Mouse (Mus musculus) embryo, embryonic 11.5 days (tissue): ENCODE measurements around the gene Coa5.

Experiments used
- DNase-seq: peaks from one replicate; pipeline ENCODE4 v3.0.0-alpha.2; 2012; ENCODE audit warnings: low read depth, low spot score

The Coa5 gene

DNA sequence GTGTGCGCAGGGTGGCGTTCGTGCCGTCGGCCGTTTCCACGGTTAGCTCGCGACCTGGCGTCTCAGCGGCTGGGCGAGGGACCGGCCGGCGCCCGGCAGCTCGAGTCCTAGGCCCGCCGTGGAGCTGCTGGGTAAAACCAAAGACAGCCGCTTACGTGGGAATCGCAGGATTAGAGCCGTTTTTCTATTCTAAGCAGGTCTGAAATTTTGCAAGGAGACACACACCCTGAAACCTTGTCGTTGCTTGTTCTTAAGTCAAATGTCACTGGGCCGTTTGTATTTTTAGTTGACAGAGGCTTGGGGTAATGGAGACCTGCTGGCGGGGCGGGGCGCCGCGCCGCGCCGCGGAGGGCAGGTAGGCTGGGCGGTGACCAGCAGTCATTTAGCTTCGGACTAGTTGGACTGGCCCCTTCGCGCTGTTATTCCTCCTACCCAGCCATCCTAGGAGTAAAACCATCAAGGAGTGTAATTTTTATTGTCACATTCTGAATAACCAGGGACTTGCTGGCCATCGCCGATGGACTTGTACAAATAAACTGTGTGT, 466 bp upstream of the Coa5 start:
- no peak for DNase-seq

DNA sequence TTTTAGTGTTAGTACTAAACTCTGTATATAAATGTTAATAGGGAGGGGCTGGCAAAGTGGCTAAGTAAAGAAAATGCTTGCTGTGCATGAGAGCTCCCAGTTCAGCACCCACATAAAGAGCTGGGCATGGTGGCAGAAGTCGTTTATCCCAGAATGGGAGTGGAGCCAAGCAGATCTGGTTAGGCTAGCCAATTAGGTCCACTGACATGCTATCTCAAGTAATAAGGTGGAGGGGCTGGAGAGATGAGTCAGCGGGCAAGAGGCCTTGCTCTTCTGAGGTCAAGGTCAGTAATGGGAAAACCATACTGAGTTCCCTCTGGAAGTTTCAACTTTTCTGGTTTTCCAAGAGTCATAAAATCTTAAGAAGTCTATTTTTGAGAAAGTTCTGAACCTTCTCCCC, 992 bp downstream of the Coa5 start:
- no peak for DNase-seq

- DNase-seq: no peak
Observed at GRCm38 (mm10) chr1:37427144-37427875, 2.6 kb downstream of the Coa5 start.

- no peak for DNase-seq
Observed at GRCm38 (mm10) chr1:37419420-37419819, 10.5 kb downstream of the Coa5 start.

- no peak for DNase-seq
Observed at GRCm38 (mm10) chr1:37415394-37415793, 14.5 kb downstream of the Coa5 start.

DNA sequence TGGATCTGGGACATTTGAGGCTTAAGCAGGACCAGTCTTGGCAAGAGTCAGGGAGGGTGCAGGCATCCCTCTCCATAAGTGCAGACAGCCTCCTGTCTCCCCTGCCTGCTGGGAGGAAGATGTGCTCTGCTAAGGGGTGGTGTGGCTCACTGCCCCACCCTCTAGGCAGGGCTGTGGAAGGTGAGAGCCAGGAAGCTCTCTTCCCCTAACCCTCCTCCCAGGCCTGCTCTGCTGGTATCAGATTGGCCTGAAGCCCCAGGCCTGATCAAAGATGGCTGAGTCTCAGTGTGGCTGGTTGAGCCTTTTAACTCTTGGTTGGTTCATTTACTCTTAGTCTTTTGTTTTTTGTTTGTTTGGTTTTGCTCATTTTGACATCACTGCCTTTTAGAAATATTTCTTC, 20.3 kb downstream of the Coa5 start:
- no peak for DNase-seq

DNA sequence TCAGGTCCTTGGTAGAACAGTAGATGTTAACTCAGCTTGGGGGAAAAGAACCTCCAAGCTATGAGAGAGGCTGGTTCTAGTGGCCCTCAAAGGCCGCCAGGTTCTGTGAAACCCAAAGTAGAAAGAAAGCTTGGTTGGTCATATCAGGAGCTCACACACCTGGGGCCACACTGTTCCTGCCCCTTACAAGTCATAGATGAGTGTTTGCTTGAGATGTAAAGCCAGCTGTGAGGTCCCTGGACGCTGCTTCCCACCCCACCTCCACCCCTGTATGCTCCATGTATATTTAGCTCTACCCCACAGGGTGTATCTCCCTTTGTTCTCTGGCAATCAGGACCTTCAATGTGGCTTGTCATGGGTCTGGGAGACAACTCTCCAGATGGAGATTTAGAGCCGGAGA, 21.2 kb downstream of the Coa5 start:
- DNase-seq: no peak

DNA sequence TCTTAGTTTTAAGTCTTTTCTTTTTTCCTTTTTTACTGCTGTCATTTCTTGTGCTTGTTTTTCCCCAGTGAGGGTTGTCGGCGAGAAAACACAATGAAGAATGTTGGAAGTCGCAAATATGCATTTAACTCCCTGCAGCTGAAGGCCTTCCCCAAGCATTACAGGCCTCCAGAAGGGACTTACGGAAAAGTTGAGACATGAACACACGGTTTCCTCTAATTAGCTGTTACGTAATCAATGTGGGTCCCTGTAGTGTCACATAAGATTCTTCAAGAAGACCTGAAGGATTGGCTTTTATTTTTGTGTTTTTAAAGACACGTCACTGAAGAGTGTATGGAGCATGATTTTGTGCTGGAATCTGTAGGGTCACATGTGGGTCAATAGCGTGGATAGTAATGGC, 21.8 kb downstream of the Coa5 start:
- no peak for DNase-seq

DNA sequence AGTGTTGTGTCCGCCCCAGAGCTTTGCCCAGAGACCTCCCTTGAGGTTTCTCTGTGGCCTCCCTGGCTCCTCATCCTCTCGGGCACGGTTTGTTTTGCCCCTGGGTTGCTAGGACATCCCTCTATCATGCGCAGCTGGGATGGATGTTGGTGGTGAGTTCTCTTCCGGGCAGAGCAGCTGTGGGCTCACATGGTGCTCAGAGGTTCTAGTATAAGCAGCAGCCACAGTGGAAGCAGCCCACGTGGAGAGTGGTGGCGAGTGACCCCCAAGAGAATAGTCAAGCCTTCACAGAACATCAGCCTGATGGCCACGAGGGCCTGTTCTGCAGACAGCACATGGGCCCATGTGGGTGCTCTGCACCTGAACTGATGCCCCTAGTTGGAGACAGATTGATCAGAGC, 22.7 kb downstream of the Coa5 start:
- no peak for DNase-seq

- DNase-seq: no peak
Observed at GRCm38 (mm10) chr1:37405137-37405536, 24.8 kb downstream of the Coa5 start.

DNA sequence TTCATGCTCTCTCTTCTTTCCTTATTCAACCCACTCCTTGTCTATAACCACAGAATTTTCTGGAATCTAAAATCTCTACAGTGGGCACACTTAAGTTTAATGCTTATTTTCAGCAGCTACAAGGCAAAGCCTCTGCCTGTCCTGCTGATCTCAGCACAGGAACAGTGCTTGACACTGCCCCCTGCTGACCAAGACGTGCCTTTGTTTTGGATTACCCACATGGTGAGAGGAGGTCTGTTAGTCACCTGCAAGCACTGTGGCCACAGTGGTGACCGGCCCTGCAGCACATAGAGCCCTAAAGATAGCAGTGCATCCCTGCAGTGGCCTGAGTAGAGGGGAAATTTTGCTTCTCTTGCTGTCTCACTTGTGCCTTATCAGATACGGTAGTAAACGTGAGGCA, 28.2 kb downstream of the Coa5 start:
- DNase-seq: peak; percentile 48

DNA sequence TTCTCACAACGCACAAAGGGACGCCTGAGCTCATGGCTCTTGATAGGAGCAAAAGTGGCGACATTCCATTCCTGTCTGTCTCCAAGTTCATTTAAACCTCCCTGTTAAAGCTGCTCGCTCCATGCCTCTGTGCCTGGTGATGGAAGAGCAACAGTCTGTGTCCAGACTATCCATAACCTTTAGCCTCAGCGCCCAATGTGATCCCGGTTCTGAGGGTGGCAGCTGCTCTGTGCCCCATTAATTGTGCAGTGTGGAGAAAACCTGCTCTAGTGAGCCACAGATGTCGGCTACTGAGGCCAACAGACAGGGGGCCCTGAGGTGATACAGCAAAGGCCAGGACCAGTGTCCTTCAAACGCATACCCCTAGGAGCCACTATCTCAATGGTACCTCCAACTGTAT, 30.2 kb downstream of the Coa5 start:
- DNase-seq: no peak

- DNase-seq: no peak
Observed at GRCm38 (mm10) chr1:37398961-37399360, 30.9 kb downstream of the Coa5 start.

- no peak for DNase-seq
Observed at GRCm38 (mm10) chr1:37396481-37396880, 33.4 kb downstream of the Coa5 start.

DNA sequence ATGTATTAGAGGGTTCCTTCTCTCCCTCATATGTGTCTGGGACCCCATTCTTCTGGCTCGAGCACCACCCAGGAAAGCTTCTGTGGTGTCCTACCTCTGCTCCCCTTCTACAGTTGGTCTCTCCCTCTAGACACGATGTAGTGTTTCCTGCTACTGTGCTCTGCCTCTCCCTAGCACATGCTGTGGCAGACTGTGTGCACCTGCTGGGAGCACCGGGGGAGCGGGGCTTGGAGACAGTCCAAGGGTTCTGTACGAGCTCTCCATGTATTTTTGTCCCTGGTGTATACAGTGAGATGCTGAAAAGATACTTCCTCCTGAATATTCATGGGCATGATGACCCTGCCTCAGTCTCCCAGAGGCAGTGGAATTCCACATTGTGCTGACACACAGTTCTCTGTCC, 36.7 kb downstream of the Coa5 start:
- DNase-seq: no peak

DNA sequence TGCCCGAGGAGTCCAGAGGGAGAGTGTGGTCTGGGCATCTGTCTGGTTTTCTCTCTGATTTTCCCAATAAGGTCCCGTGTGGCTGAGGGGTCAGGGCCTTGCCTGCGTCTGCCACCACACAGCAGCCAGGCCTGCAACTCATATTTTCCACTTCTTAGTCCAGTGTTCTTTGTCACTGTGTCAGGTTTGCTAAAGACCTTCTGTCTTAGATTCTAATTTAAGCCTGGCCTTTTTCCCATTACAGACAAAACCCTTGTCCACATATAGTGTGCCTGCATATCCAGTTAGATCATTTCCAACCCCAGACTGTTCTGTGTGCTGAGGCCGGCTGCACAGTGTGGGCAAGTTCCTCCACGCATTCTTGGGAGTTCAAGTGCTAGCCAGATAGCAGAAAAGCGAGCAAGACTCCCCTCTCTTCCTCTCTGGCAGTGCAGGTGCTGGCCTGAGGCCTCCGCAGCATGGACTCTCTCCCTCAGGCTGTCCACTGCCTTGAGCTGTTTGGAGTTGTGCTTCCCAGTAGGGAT, 43.4 kb downstream of the Coa5 start:
- DNase-seq: no peak

- DNase-seq: no peak
Observed at GRCm38 (mm10) chr1:37384304-37384703, 45.6 kb downstream of the Coa5 start.

- DNase-seq: no peak
Observed at GRCm38 (mm10) chr1:37380913-37381312, 49.0 kb downstream of the Coa5 start.

DNA sequence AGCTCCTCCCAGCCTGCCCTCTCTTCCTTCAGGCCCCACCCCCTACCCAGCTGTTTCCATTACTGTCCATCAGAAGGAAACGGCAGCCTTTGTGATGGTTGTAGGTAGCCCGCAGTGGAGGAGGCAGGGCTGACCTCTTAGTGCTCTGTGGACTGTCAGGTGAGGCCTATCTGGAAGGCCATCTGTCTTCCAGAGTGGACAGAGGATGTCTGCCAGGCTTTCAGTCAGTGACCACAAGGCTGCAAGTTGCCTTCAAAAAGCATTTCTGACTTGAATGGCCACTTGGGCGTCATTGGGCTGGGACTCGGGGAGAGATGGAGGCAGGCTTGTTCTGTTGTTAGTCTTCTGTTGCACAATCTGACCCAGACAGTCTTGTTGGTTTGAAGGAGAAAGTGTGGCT, 50.4 kb downstream of the Coa5 start:
- no peak for DNase-seq

- DNase-seq: no peak
Observed at GRCm38 (mm10) chr1:37378095-37378494, 51.8 kb downstream of the Coa5 start.

GRCm38 (mm10) chr1:37376751-37377150, 53.2 kb downstream of the Coa5 start:
- DNase-seq: no peak

- no peak for DNase-seq
Observed at GRCm38 (mm10) chr1:37376177-37376576, 53.7 kb downstream of the Coa5 start.

- DNase-seq: no peak
Observed at GRCm38 (mm10) chr1:37368768-37369385, 61.0 kb downstream of the Coa5 start.
